Mouse (Mus musculus) CD4-positive, CD25-positive, alpha-beta regulatory T cell, adult 2 months (primary cell): ENCODE results near the gene Eps15l1.
A peak's percentile ranks its signal among the peaks of the same experiment; 100 is the strongest.

ENCODE experiments used
- DNase-seq: peaks from one replicate; pipeline ENCODE4 v3.0.0-alpha.2; 2012; ENCODE audit warnings: low read depth, low spot score

The Eps15l1 gene

GRCm38 (mm10) chr8:72413839-72414238, 7.4 kb downstream of the Eps15l1 start:
- no peak for DNase-seq

GRCm38 (mm10) chr8:72409443-72409842, 11.8 kb downstream of the Eps15l1 start:
- DNase-seq, result peak; percentile 20

GRCm38 (mm10) chr8:72407878-72408277, 13.4 kb downstream of the Eps15l1 start:
- no peak for DNase-seq

- DNase-seq, result no peak
Observed at GRCm38 (mm10) chr8:72402981-72403380, 18.3 kb downstream of the Eps15l1 start.

- DNase-seq, result no peak
Observed at GRCm38 (mm10) chr8:72401381-72401780, 19.9 kb downstream of the Eps15l1 start.

- DNase-seq, result no peak
Observed at GRCm38 (mm10) chr8:72385737-72386136, 35.5 kb downstream of the Eps15l1 start.

GRCm38 (mm10) chr8:72382395-72382794, 38.9 kb downstream of the Eps15l1 start:
- peak; percentile 58 for DNase-seq

- no peak for DNase-seq
Observed at GRCm38 (mm10) chr8:72380656-72381055, 40.6 kb downstream of the Eps15l1 start.

- DNase-seq, result no peak
Observed at GRCm38 (mm10) chr8:72376900-72377299, 44.4 kb downstream of the Eps15l1 start.

- DNase-seq, result no peak
Observed at GRCm38 (mm10) chr8:72376309-72376708, 45.0 kb downstream of the Eps15l1 start.

GRCm38 (mm10) chr8:72375161-72375560, 46.1 kb downstream of the Eps15l1 start:
- no peak for DNase-seq

- DNase-seq, result no peak
Observed at GRCm38 (mm10) chr8:72372311-72372710, 48.9 kb downstream of the Eps15l1 start.

- no peak for DNase-seq
Observed at GRCm38 (mm10) chr8:72371356-72371755, 49.9 kb downstream of the Eps15l1 start.

GRCm38 (mm10) chr8:72366435-72366834, 54.8 kb downstream of the Eps15l1 start:
- peak; percentile 40 for DNase-seq

GRCm38 (mm10) chr8:72365826-72366225, 55.4 kb downstream of the Eps15l1 start:
- peak; percentile 93 for DNase-seq

GRCm38 (mm10) chr8:72365016-72365415, 56.2 kb downstream of the Eps15l1 start:
- DNase-seq, result peak; percentile 57

- no peak for DNase-seq
Observed at GRCm38 (mm10) chr8:72363457-72363856, 57.8 kb downstream of the Eps15l1 start.

- no peak for DNase-seq
Observed at GRCm38 (mm10) chr8:72362754-72363153, 58.5 kb downstream of the Eps15l1 start.

GRCm38 (mm10) chr8:72360162-72360561, 61.1 kb downstream of the Eps15l1 start:
- DNase-seq, result peak; percentile 76

- DNase-seq, result no peak
Observed at GRCm38 (mm10) chr8:72356593-72356992, 64.7 kb downstream of the Eps15l1 start.

- peak; percentile 92 for DNase-seq
Observed at GRCm38 (mm10) chr8:72354272-72354671, 67.0 kb downstream of the Eps15l1 start.

- no peak for DNase-seq
Observed at GRCm38 (mm10) chr8:72353700-72354045, 67.6 kb downstream of the Eps15l1 start.

- DNase-seq, result peak; percentile 61
Observed at GRCm38 (mm10) chr8:72352951-72353699, 68.1 kb downstream of the Eps15l1 start.
